Mouse (Mus musculus) lung, embryonic 16.5 days (tissue): ENCODE measurements around the gene Gm10058. TPM values are rescaled to one million over a fixed set of nuclear protein-coding genes. Genes with fewer than 3 reads are reported as not detected.
"Not testable (repeated sequence)": the region's sequence is repeated elsewhere in the genome, so short reads cannot be mapped to it uniquely, and the experiment has no call there.

ENCODE experiments used
- ATAC-seq: fragments of 200-750 bp; cut with Nextera tagmentation; 2 replicates; pipeline ENCODE4 v1.8.0; 2017; ENCODE audit warnings: low read depth, mild to moderate bottlenecking, moderate library complexity
- H3K27ac ChIP-seq: fragments of 300-500 bp; sonication (generic); 2 replicates; pipeline ENCODE4 v1.5.1; 2014; ENCODE audit warnings: mild to moderate bottlenecking, control low read depth, low read length
- H3K27me3 ChIP-seq: fragments of 300-500 bp; sonication (generic); 2 replicates; pipeline ENCODE4 v1.6.1; 2014; ENCODE audit warnings: low read depth, low read length, mixed read lengths; ENCODE audit not compliant: control insufficient read depth, insufficient read depth
- H3K36me3 ChIP-seq: fragments of 300-500 bp; sonication (generic); 2 replicates; pipeline ENCODE4 v1.6.1; 2014; ENCODE audit warnings: low read length; ENCODE audit not compliant: control insufficient read depth, insufficient read depth
- H3K4me1 ChIP-seq: fragments of 300-500 bp; sonication (generic); replicated peaks from 2 replicates; pipeline ENCODE4 v1.6.1; 2014; ENCODE audit warnings: low read length, mixed read lengths; ENCODE audit not compliant: control insufficient read depth, insufficient read depth
- H3K4me2 ChIP-seq: fragments of 300-500 bp; sonication (generic); 2 replicates; pipeline ENCODE4 v1.6.1; 2014; ENCODE audit warnings: low read depth, low read length, control low read depth
- H3K4me3 ChIP-seq: fragments of 300-500 bp; sonication (generic); 2 replicates; pipeline ENCODE4 v1.5.1; 2014; ENCODE audit warnings: mild to moderate bottlenecking, low read length, control low read depth
- H3K9ac ChIP-seq: fragments of 300-500 bp; sonication (generic); 2 replicates; pipeline ENCODE4 v1.6.1; 2014; ENCODE audit warnings: low read length, control low read depth
- H3K9me3 ChIP-seq: fragments of 300-500 bp; sonication (generic); 2 replicates; pipeline ENCODE4 v1.6.1; 2016; ENCODE audit warnings: low read length; ENCODE audit not compliant: control insufficient read depth
- WGBS: fragments of 180-500 bp; shearing (Covaris S2); extraction: QIAGEN DNeasy Blood & Tissue Kit; methylation state at CpG from one replicate; pipeline ENCODE4 v1.1.7; 2014; 5-methylcytosine and 5-hydroxymethylcytosine counted together
- polyA plus RNA-seq: library from polyadenylated mRNA; unstranded; fragments of >200 nt; fragmentation: Nextera tagmentation; extraction: Ambion mirVana; gene quantifications from 2 replicates; pipeline ENCODE4 v1.2.1, GENCODE M21; 2015

The Gm10058 gene
- polyA plus RNA-seq, result not detected in 2 replicates

DNA sequence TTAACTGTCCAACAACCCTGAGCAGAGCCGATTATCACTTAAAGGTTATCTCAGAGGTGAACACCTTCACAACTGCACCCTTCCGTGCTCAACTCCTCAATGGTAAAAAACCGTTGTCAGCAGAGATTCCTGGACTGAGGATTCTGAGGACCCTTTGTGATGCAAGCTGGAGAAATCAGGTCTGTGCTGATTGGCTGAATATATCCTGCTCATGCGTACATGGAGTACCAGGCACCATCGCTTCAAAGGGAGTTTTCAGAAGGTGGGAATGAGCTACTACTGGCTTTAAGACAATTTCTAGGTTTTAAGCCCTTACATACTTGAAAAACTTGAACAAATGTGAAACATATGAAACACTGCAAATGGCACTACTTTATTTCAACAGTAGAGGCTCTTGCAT is at the start of gene Gm10058:
TSS of gene Gm10058 (minus strand) at position 101 of the 400 bp plus-strand sequence.
- H3K4me2 ChIP-seq, H3K27ac ChIP-seq, H3K9ac ChIP-seq, H3K4me1 ChIP-seq, H3K27me3 ChIP-seq, H3K9me3 ChIP-seq, ATAC-seq, H3K36me3 ChIP-seq, H3K4me3 ChIP-seq: not testable (repeated sequence)
- no CpG with 5 or more reads among the region's 5 CpGs for WGBS
